Mouse (Mus musculus) MEL (cell line): ENCODE measurements around the gene Ascl2. TPM values are rescaled to one million over a fixed set of nuclear protein-coding genes. Genes with fewer than 3 reads are reported as not detected.

Experiments used
- DNase-seq: peaks from one replicate; pipeline ENCODE4 v3.0.0; 2011; ENCODE audit warnings: low read depth, low spot score
- H3K27ac ChIP-seq: 2 replicates; pipeline ENCODE4 v1.5.1; 2012; ENCODE audit warnings: low read depth, mild to moderate bottlenecking, control low read depth, low read length, moderate library complexity; ENCODE audit not compliant: control insufficient read depth
- H3K27me3 ChIP-seq, 2 experiments: fragments of 150-350 bp in 1 of 2; sonication (generic) in 1 of 2; 2 replicates each; pipeline ENCODE4 v1.6.1; 2012; ENCODE audit warnings: low read length in 2 of 2, mild to moderate bottlenecking in 2 of 2, improper control_type of control experiment in 1 of 2, moderate library complexity in 1 of 2; ENCODE audit not compliant: insufficient read depth in 2 of 2, control insufficient read depth in 1 of 2
- H3K36me3 ChIP-seq, 2 experiments: 2 replicates each; pipeline ENCODE4 v1.6.1; 2012 to 2014; ENCODE audit warnings: low read length in 2 of 2, improper control_type of control experiment in 1 of 2, inconsistent platforms in 1 of 2, mild to moderate bottlenecking in 1 of 2; ENCODE audit not compliant: insufficient read depth in 2 of 2, control insufficient read depth in 1 of 2
- H3K4me1 ChIP-seq, 2 experiments: fragments of 150-350 bp in 1 of 2; sonication (generic) in 1 of 2; 2 replicates each; pipeline ENCODE4 v1.6.1; 2012; ENCODE audit warnings: low read length in 2 of 2, improper control_type of control experiment in 1 of 2, mild to moderate bottlenecking in 1 of 2; ENCODE audit not compliant: insufficient read depth in 2 of 2, control insufficient read depth in 1 of 2
- H3K4me3 ChIP-seq, 2 experiments: fragments of 150-350 bp in 1 of 2; sonication (generic) in 1 of 2; 2 replicates each; pipeline ENCODE4 v1.5.1; 2012; ENCODE audit warnings: low read depth in 2 of 2, low read length in 2 of 2, mild to moderate bottlenecking in 2 of 2, moderate library complexity in 2 of 2, control low read depth in 1 of 2, improper control_type of control experiment in 1 of 2; ENCODE audit not compliant: control insufficient read depth in 1 of 2, insufficient read depth in 1 of 2
- H3K79me2 ChIP-seq: 2 replicates; pipeline ENCODE4 v1.6.1; 2012; ENCODE audit warnings: mild to moderate bottlenecking, low read length, moderate library complexity; ENCODE audit not compliant: control insufficient read depth, poor library complexity, insufficient read depth
- H3K9ac ChIP-seq: 2 replicates; pipeline ENCODE4 v1.6.1; 2012; ENCODE audit warnings: low read depth, mild to moderate bottlenecking, control low read depth, low read length, moderate library complexity; ENCODE audit not compliant: control insufficient read depth, poor library complexity, severe bottlenecking
- H3K9me3 ChIP-seq: fragments of 150-350 bp; sonication (generic); replicated peaks from 2 replicates; pipeline ENCODE4 v1.6.1; 2012; ENCODE audit warnings: mild to moderate bottlenecking, low read length, improper control_type of control experiment, moderate library complexity; ENCODE audit not compliant: insufficient read depth
- CHD2 ChIP-seq: IDR thresholded peaks from 2 replicates; pipeline ENCODE4 v1.6.1; 2011; ENCODE audit warnings: low read length, improper control_type of control experiment
- CTCF ChIP-seq, 3 experiments: IDR thresholded peaks in 2 of 3; conservative IDR thresholded peaks in 1 of 3; 2 replicates each; pipeline ENCODE4 v1.5.1; 2011 to 2012; ENCODE audit warnings: low read length in 3 of 3, low read depth in 2 of 3, mild to moderate bottlenecking in 2 of 3, improper control_type of control experiment in 1 of 3, inconsistent platforms in 1 of 3, mixed read lengths in 1 of 3, moderate library complexity in 1 of 3; ENCODE audit not compliant: control insufficient read depth in 1 of 3, insufficient read depth in 1 of 3, poor library complexity in 1 of 3, severe bottlenecking in 1 of 3
- EP300 ChIP-seq, 2 experiments: IDR thresholded peaks; 2 replicates each; pipeline ENCODE4 v1.6.1; 2011; ENCODE audit warnings: improper control_type of control experiment in 2 of 2, low read length in 2 of 2, low read depth in 1 of 2, mild to moderate bottlenecking in 1 of 2
- ETS1 ChIP-seq: IDR thresholded peaks from 2 replicates; pipeline ENCODE4 v1.6.1; 2012; ENCODE audit warnings: low read depth, mild to moderate bottlenecking, inconsistent platforms, low read length, improper control_type of control experiment, moderate library complexity
- GATA1 ChIP-seq: IDR thresholded peaks from 2 replicates; pipeline ENCODE4 v1.6.1; 2011; ENCODE audit warnings: low read depth, low read length, improper control_type of control experiment
- JUND ChIP-seq: IDR thresholded peaks from 2 replicates; pipeline ENCODE4 v1.6.1; 2011; ENCODE audit warnings: low read depth, mild to moderate bottlenecking, improper control_type of control experiment, low read length
- KAT2A ChIP-seq: conservative IDR thresholded peaks from 2 replicates; pipeline ENCODE4 v1.6.1; 2012; ENCODE audit warnings: low read depth, low read length, improper control_type of control experiment, inconsistent platforms
- MAFK ChIP-seq: IDR thresholded peaks from 2 replicates; pipeline ENCODE4 v1.6.1; 2011; ENCODE audit warnings: low read depth, mild to moderate bottlenecking, low read length, improper control_type of control experiment, borderline replicate concordance
- MAZ ChIP-seq: IDR thresholded peaks from 2 replicates; pipeline ENCODE4 v1.6.1; 2012; ENCODE audit warnings: low read depth, mild to moderate bottlenecking, inconsistent platforms, low read length, improper control_type of control experiment
- MYB ChIP-seq: IDR thresholded peaks from 2 replicates; pipeline ENCODE4 v1.6.1; 2011; ENCODE audit warnings: mild to moderate bottlenecking, low read depth, low read length, improper control_type of control experiment
- MYC ChIP-seq: IDR thresholded peaks from 2 replicates; pipeline ENCODE4 v1.6.1; 2011; ENCODE audit warnings: low read depth, mild to moderate bottlenecking, low read length, improper control_type of control experiment, moderate library complexity
- NELFE ChIP-seq: IDR thresholded peaks from 2 replicates; pipeline ENCODE4 v1.6.1; 2011; ENCODE audit warnings: low read depth, low read length, improper control_type of control experiment
- NRF1 ChIP-seq: IDR thresholded peaks from 2 replicates; pipeline ENCODE4 v1.6.1; 2014; ENCODE audit warnings: low read depth, mild to moderate bottlenecking, inconsistent platforms, low read length, improper control_type of control experiment, moderate library complexity; ENCODE audit not compliant: poor library complexity, insufficient read depth, severe bottlenecking
- POLR2A ChIP-seq, 2 experiments: IDR thresholded peaks; 2 replicates each; pipeline ENCODE4 v1.6.1; 2011 to 2012; ENCODE audit warnings: low read length in 2 of 2, mild to moderate bottlenecking in 2 of 2, control low read depth in 1 of 2, improper control_type of control experiment in 1 of 2, low read depth in 1 of 2, moderate library complexity in 1 of 2; ENCODE audit not compliant: control insufficient read depth in 1 of 2, insufficient read depth in 1 of 2, poor library complexity in 1 of 2
- POLR2AphosphoS5 ChIP-seq: IDR thresholded peaks from 2 replicates; pipeline ENCODE4 v1.6.1; 2012; ENCODE audit warnings: low read depth, borderline replicate concordance, mild to moderate bottlenecking, inconsistent platforms, low read length, moderate library complexity, mixed read lengths
- SIN3A ChIP-seq: IDR thresholded peaks from 2 replicates; pipeline ENCODE4 v1.6.1; 2012; ENCODE audit warnings: low read length, improper control_type of control experiment, inconsistent platforms
- TCF12 ChIP-seq: IDR thresholded peaks from 2 replicates; pipeline ENCODE4 v1.6.1; 2014; ENCODE audit warnings: low read depth, mild to moderate bottlenecking, inconsistent platforms, low read length, improper control_type of control experiment, moderate library complexity
- USF1 ChIP-seq: IDR thresholded peaks from 2 replicates; pipeline ENCODE4 v1.6.1; 2014; ENCODE audit warnings: low read depth, mild to moderate bottlenecking, inconsistent platforms, low read length, improper control_type of control experiment, moderate library complexity
- ZKSCAN1 ChIP-seq: IDR thresholded peaks from 2 replicates; pipeline ENCODE4 v1.6.1; 2012; ENCODE audit warnings: low read depth, mild to moderate bottlenecking, inconsistent platforms, low read length, improper control_type of control experiment, moderate library complexity
- polyA plus RNA-seq, 2 experiments: library from polyadenylated mRNA; stranded (reverse) in 1 of 2; unstranded in 1 of 2; fragments of >175 nt in 1 of 2; fragments of >200 nt in 1 of 2; gene quantifications; 2 replicates each; pipeline versions ENCODE4 v1.2.1 to v1.2.4; 2012; ENCODE audit warnings: low replicate concordance in 2 of 2, low read depth in 1 of 2; ENCODE audit not compliant: insufficient read length in 2 of 2, insufficient read depth in 1 of 2, missing spikeins in 1 of 2
- total RNA-seq: library from RNA; depleted of rRNA; stranded (reverse); fragments of 300-350 nt; gene quantifications from 2 replicates; pipeline ENCODE4 v1.2.3, GENCODE M21; 2012

Gene Ascl2
- total and polyA plus RNA-seq, 3 experiments: not detected

DNA sequence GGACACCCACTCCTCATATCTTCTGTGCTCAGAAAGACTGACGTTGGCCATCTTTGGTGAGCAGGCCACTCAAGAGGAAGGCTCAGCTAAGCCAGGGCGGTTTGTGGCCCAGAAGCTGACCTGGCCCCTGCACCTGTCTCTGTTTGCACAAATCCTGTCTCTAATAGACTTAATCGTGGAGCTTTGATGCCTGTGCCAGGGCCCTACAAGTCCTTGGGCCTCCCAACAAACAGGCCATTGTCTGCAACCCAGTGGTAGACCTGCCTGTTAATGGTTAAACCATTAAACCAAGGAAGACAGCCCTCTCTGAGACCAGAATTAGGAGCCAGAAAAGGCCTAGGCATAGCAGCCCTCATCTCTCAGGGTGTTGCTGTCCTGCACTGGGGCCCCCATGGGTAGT is 36.6 kb downstream of the Ascl2 start:
- Histone ChIP-seq H3K27ac (no peak overlapping the region), H3K9me3 (no peaks in the 10 kb centered on the region), H3K36me3 (no peaks in the 10 kb centered on the region), H3K4me3 (no peak overlapping the region), H3K79me2 (no peaks in the 10 kb centered on the region), H3K4me1 (no peaks in the 10 kb centered on the region), H3K9ac (no peak overlapping the region), H3K27me3 (peaks cover 0 to 2% of the 10 kb centered on the region in 2 experiments; a peak in 2 of 4 replicates)
- DNase-seq: no peak
- TF ChIP-seq NRF1: no peak
- TF ChIP-seq ETS1: no peak

DNA sequence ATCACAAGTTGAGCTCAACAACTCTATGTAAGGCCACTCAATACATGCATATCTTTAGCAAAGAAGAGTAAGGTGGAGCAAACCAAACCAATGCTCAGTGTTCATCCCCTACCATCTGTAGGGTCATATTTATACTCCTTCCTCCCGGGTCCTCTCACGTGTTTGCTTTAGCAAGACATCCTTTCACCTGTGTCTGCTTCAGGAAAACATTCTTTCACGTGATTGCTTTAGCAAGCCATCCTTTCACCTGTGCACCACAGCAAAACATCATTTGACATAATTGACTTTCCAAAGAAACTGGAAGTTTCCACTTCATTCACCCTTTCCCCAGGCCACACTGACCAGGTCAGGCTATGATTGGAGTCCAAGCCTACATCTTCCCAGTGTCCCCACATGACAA is 38.0 kb downstream of the Ascl2 start, which contains the start of gene Th:
Th (minus strand) TSS at position 101 of the 400 bp plus-strand sequence.
- no peak for TF ChIP-seq KAT2A
- TF ChIP-seq EP300 (IDR thresholded peaks at IDR 0.05; ENCODE audit: low read depth in 1 of 2, low read length in 2 of 2): no peak
- TF ChIP-seq POLR2A (IDR thresholded peaks at IDR 0.05; ENCODE audit: control insufficient read depth in 1 of 2, insufficient read depth in 1 of 2, low read depth in 1 of 2, low read length in 2 of 2, poor library complexity in 1 of 2): no peak
- TF ChIP-seq JUND: no peak
- no peak for TF ChIP-seq ZKSCAN1
- TF ChIP-seq MAFK: no peak
- TF ChIP-seq SIN3A: no peak
- TF ChIP-seq MYB: no peak
- no peak for TF ChIP-seq MAZ
- no peak for TF ChIP-seq NELFE
- TF ChIP-seq CTCF (IDR thresholded peaks at IDR 0.05 in 2 of 3, conservative IDR thresholded peaks at IDR 0.05 in 1 of 3; ENCODE audit: control insufficient read depth in 1 of 3, insufficient read depth in 1 of 3, low read depth in 2 of 3, low read length in 3 of 3, poor library complexity in 1 of 3, severe bottlenecking in 1 of 3): no peak
- TF ChIP-seq USF1: no peak
- no peak for TF ChIP-seq MYC
- no peak for TF ChIP-seq POLR2AphosphoS5
- TF ChIP-seq TCF12: no peak
- TF ChIP-seq CHD2: no peak
- no peak for TF ChIP-seq GATA1
- no peak for DNase-seq

More for the DNA sequence above, 38.0 kb downstream of the Ascl2 start, which contains the start of gene Th:
- H3K9ac ChIP-seq: no peak within 1 kb of the TSS
- H3K36me3 ChIP-seq: no peaks in the 10 kb centered on the region
- H3K79me2 ChIP-seq: no peaks in the 10 kb centered on the region
- H3K27me3 ChIP-seq: peaks cover 0 to 2% of the 10 kb centered on the region in 2 experiments; a peak in 2 of 4 replicates
- no peaks in the 10 kb centered on the region for H3K9me3 ChIP-seq
- no peaks in the 10 kb centered on the region for H3K4me1 ChIP-seq
- H3K4me3 ChIP-seq: no peak within 1 kb of the TSS
- no peak within 1 kb of the TSS for H3K27ac ChIP-seq
